Mouse (Mus musculus) stomach, postnatal 0 days (tissue): Measurements from ENCODE around the gene Insl5.

Experiments used
- CTCF ChIP-seq: IDR thresholded peaks from 2 replicates; pipeline ENCODE4 v1.5.1; 2016; ENCODE audit warnings: antibody characterized with exemption, low read depth, mild to moderate bottlenecking, moderate library complexity
- EP300 ChIP-seq: optimal IDR thresholded peaks from 2 replicates; pipeline ENCODE3; 2016; ENCODE audit warnings: antibody characterized with exemption

- no peak for TF ChIP-seq CTCF
- no peak for TF ChIP-seq EP300
These were observed 12.6 kb upstream of the Insl5 start for GRCm38 (mm10) chr4:103039103-103039837.
